Mouse (Mus musculus): Measurements from ENCODE around the gene Ppp2r5d.
A peak's percentile ranks its signal among the peaks of the same experiment; 100 is the strongest.

- peak; percentile 76 for TF ChIP-seq CTCF (IDR thresholded peaks at IDR 0.05; ENCODE audit: low read depth, low read length)
- TF ChIP-seq POLR2A (IDR thresholded peaks at IDR 0.05; ENCODE audit: extremely low read depth, insufficient read depth, low read length), result peak; percentile 6; the same call in 1 of the 2 replicates
These were observed 23.1 kb upstream of the Ppp2r5d start for GRCm38 (mm10) chr17:46728021-46728420.

Data from liver, adult 2 months (tissue).